Mouse (Mus musculus) kidney, postnatal 0 days (tissue): ENCODE data around the gene Camk1g. TPM values are rescaled to one million over a fixed set of nuclear protein-coding genes. Genes with fewer than 3 reads are reported as not detected.

Experiments
- ATAC-seq: fragments of 200-750 bp; cut with Nextera tagmentation; replicated peaks from 2 replicates; pipeline ENCODE4 v1.8.0; 2017; ENCODE audit warnings: low read depth, moderate number of reproducible peaks, moderate TSS enrichment, moderate library complexity; ENCODE audit not compliant: low FRiP score
- DNase-seq: peaks from one replicate; pipeline ENCODE4 v3.0.0-alpha.2; 2016; ENCODE audit warnings: low spot score
- H3K27ac ChIP-seq: fragments of 300-500 bp; sonication (generic); 2 replicates; pipeline ENCODE4 v1.5.1; 2014; ENCODE audit warnings: mild to moderate bottlenecking
- H3K27me3 ChIP-seq: fragments of 300-500 bp; sonication (generic); 2 replicates; pipeline ENCODE4 v1.6.1; 2014; ENCODE audit warnings: low read length, mixed read lengths; ENCODE audit not compliant: insufficient read depth
- H3K36me3 ChIP-seq: fragments of 300-500 bp; sonication (generic); 2 replicates; pipeline ENCODE4 v1.6.1; 2014; ENCODE audit warnings: low read length, mixed read lengths; ENCODE audit not compliant: insufficient read depth
- H3K4me1 ChIP-seq: fragments of 300-500 bp; sonication (generic); replicated peaks from 2 replicates; pipeline ENCODE4 v1.6.1; 2014; ENCODE audit warnings: antibody characterized with exemption, low read length, mixed read lengths; ENCODE audit not compliant: insufficient read depth
- H3K4me2 ChIP-seq: fragments of 300-500 bp; sonication (generic); 2 replicates; pipeline ENCODE4 v1.6.1; 2014; ENCODE audit warnings: mild to moderate bottlenecking, low read length, moderate library complexity, mixed read lengths
- H3K4me3 ChIP-seq: fragments of 300-500 bp; sonication (generic); replicated peaks from 2 replicates; pipeline ENCODE4 v1.5.1; 2014; ENCODE audit warnings: low read depth, low read length
- H3K9ac ChIP-seq: fragments of 300-500 bp; sonication (generic); 2 replicates; pipeline ENCODE4 v1.6.1; 2014; ENCODE audit warnings: low read depth, low read length
- H3K9me3 ChIP-seq: fragments of 300-500 bp; sonication (generic); replicated peaks from 2 replicates; pipeline ENCODE4 v1.6.1; 2016; ENCODE audit warnings: low read length, inconsistent platforms, mixed read lengths
- CTCF ChIP-seq: IDR thresholded peaks from 2 replicates; pipeline ENCODE4 v1.5.1; 2016; ENCODE audit warnings: antibody characterized with exemption, low read depth, mild to moderate bottlenecking, moderate library complexity
- WGBS: fragments of 180-500 bp; shearing (Covaris S2); extraction: QIAGEN DNeasy Blood & Tissue Kit; methylation state at CpG from one replicate; pipeline ENCODE4 v1.1.7; 2014; 5-methylcytosine and 5-hydroxymethylcytosine counted together
- polyA plus RNA-seq: library from polyadenylated mRNA; unstranded; fragments of >200 nt; fragmentation: Nextera tagmentation; extraction: Ambion mirVana; gene quantifications from 2 replicates; pipeline ENCODE4 v1.2.1, GENCODE M21; 2015

The Camk1g gene
- polyA plus RNA-seq, 1 experiment from 2014 or later = 6.8 TPM

DNA sequence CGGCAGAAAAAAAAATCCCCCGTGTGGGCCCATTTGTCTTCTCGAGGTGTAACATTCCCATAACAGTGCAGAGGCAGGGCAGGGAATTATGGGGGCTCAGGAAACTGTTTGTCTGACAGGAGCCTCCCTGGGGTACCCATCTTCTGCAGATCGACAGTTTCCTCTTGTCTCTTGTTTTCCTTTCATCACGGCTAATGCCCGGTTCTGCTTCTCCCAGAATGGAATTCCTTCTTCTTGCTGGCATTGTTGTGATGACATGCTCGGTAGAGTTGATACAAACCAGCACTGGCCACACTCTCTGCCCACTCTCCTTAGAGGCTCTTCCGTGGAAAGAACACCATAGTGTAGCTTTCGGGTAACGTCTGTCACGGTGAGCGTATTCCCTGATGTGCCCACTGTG is 19.9 kb upstream of the Camk1g start:
- H3K4me3 ChIP-seq = no peak overlapping the region
- DNase-seq (no peak), ATAC-seq (no peak)
- no peak for TF ChIP-seq CTCF
- no peaks in the 10 kb centered on the region for H3K9me3 ChIP-seq
- no peak overlapping the region for H3K27ac ChIP-seq
- no peaks in the 10 kb centered on the region for H3K36me3 ChIP-seq
- no peak overlapping the region for H3K4me2 ChIP-seq
- H3K4me1 ChIP-seq = peaks cover 5% of the 10 kb centered on the region; the same call in 1 of the 2 replicates
- H3K9ac ChIP-seq = no peak overlapping the region
- H3K27me3 ChIP-seq = no peaks in the 10 kb centered on the region
- WGBS = 47% methylated on average over 12 of the region's 12 CpGs

DNA sequence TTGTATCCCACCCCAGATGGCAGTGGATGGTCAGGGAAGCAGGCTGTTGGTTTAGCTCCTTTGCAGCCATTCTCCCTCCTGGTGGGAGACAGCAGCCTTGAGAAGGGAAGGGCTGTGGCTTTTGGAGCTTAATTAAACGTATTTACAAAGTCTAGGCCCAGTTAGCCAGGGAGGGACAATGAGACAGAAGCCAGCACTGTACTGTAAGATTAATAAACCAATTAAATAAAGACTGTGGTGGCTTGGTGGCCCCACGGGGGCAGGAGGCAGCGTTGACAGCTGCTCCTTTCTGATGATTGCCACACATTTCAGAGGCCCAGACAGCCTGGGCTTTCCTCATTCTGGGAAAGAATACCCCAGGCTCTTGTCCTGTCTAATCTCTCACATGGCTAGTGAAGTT is 19.4 kb upstream of the Camk1g start:
- DNase-seq = no peak
- WGBS = 29% methylated on average over 3 of the region's 3 CpGs
- no peak overlapping the region for H3K9ac ChIP-seq

DNA sequence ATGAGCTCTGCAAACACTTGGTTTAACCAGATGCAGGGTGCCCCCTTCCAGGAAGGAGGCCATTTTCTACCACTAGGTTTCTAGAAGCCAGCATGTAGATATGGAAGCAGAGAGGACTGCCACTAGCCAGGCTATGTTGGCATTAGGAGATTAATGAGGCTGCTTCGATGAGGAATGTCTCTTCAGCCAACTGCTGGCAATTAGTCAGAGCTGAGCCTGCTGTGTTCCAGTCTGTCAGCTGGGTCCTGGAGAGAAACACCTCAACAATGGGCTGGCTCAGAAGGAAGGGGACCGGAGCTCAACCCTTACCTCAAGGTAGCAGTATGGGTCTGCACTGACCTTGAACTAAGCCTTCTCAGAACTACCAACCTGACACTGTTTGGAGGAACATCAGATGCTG is 17.1 kb upstream of the Camk1g start:
- H3K9ac ChIP-seq = no peak overlapping the region
- H3K27me3 ChIP-seq = no peaks in the 10 kb centered on the region
- no peak overlapping the region for H3K27ac ChIP-seq
- no peaks in the 10 kb centered on the region for H3K36me3 ChIP-seq
- ATAC-seq (no peak), DNase-seq (no peak)
- H3K4me3 ChIP-seq = no peak overlapping the region
- no peak for TF ChIP-seq CTCF
- peaks cover 8% of the 10 kb centered on the region for H3K4me1 ChIP-seq
- 43% methylated on average over 2 of the region's 2 CpGs for WGBS
- no peaks in the 10 kb centered on the region for H3K9me3 ChIP-seq
- no peak overlapping the region for H3K4me2 ChIP-seq

More for the DNA sequence above, 19.4 kb upstream of the Camk1g start:
- TF ChIP-seq CTCF = no peak
- Histone ChIP-seq H3K9me3 (no peaks in the 10 kb centered on the region), H3K27me3 (no peaks in the 10 kb centered on the region), H3K4me2 (no peak overlapping the region), H3K27ac (no peak overlapping the region), H3K4me3 (no peak overlapping the region), H3K36me3 (no peaks in the 10 kb centered on the region), H3K4me1 (peaks cover 5% of the 10 kb centered on the region; the same call in 1 of the 2 replicates)
- no peak for ATAC-seq

DNA sequence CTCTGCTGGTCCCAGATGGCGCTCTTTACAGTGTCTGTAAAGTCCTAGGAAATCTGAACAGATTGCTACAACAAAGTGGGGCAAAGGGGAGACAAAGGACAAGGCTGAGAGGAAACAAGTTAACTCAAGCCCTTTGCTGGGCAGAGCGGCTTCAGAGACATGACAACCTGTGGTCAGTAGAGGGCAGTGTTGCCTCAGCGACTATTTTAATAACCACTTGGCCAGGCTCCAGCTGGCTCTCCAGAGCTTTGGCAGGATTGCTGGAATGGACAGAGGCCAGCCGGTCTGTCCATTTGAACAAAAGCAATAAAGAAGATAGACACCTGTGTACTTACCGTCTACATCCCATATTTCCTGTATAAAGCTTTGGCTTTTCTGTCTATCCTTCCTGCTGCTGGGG is 16.0 kb upstream of the Camk1g start:
- H3K4me1 ChIP-seq = peaks cover 11% of the 10 kb centered on the region
- peak; percentile 96 for TF ChIP-seq CTCF
- H3K36me3 ChIP-seq = no peaks in the 10 kb centered on the region
- H3K9me3 ChIP-seq = no peaks in the 10 kb centered on the region
- no peak overlapping the region for H3K9ac ChIP-seq
- H3K4me2 ChIP-seq = no peak overlapping the region
- ATAC-seq (peak; percentile 26; the same call in 1 of the 2 replicates), DNase-seq (peak; percentile 94)
- no peak overlapping the region for H3K27ac ChIP-seq
- no peaks in the 10 kb centered on the region for H3K27me3 ChIP-seq
- no peak overlapping the region for H3K4me3 ChIP-seq
- 0% methylated on average over 5 of the region's 5 CpGs for WGBS

DNA sequence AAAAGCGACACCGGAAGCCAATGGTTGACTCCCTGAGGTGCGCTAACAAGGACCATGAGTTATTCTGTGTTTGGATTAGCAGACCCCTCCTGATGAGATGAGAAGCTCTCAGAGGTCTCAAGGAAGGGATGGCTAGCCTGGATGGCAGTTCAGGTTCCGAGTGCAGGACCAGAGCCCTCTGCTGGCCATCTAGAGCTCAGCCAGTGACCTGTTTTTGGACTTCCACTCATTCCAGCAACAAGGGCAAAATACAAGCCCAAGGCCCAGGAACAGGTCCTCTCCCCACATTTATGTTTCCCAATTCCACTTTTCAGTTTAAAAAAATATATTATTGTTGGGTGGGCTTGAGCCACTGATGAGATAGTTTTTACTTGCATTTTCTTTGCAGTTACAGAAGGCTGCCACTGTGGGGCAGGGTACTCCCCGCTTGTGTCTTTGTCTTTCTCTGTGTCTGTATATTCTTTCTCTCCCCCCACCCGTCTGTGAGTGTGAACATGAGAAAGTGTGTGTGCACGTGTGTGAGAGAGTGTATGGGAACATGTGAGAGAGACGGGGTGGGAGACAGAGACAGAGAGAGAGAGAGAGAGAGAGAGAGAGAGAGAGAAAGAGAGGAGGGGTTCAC is 12.9 kb upstream of the Camk1g start:
- peaks cover 6% of the 10 kb centered on the region; the same call in 1 of the 2 replicates for H3K4me1 ChIP-seq
- DNase-seq (peak; percentile 90), ATAC-seq (peak; percentile 49)
- H3K9ac ChIP-seq = peak overlapping the region; percentile 46; the same call in 1 of the 2 replicates
- H3K9me3 ChIP-seq = no peaks in the 10 kb centered on the region
- no peaks in the 10 kb centered on the region for H3K27me3 ChIP-seq
- WGBS = 5% methylated on average over 8 of the region's 8 CpGs
- H3K36me3 ChIP-seq = no peaks in the 10 kb centered on the region
- H3K4me2 ChIP-seq = peak overlapping the region; percentile 65
- peak; percentile 82 for TF ChIP-seq CTCF
- H3K27ac ChIP-seq = no peak overlapping the region
- peak overlapping the region; percentile 23 for H3K4me3 ChIP-seq

DNA sequence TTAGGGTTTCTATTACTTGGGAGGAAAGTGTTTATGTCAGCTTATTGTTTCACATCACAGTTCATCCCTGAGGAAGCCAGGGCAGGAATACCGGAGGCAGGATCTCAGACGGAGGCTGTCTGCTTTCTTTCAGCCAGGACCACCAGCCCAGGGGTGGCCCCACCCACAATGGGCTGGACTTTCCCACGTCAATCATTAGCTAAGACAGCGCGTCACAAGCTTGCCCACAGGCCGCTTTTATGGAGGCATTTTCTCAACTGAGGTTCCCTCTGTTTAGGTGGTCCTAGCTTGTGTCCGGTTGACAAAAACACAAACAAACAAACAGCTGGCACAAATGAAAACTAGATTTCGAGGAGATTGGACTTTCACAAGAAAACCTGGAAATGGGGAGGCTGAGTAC is 12.3 kb upstream of the Camk1g start:
- no peaks in the 10 kb centered on the region for H3K9me3 ChIP-seq
- ATAC-seq (peak; percentile 83), DNase-seq (peak; percentile 79)
- H3K4me1 ChIP-seq = peaks cover 6% of the 10 kb centered on the region; the same call in 1 of the 2 replicates
- peak overlapping the region; percentile 23 for H3K4me3 ChIP-seq
- H3K9ac ChIP-seq = peak overlapping the region; percentile 46; the same call in 1 of the 2 replicates
- no peak for TF ChIP-seq CTCF
- WGBS = 3% methylated on average over 8 of the region's 8 CpGs
- H3K27me3 ChIP-seq = no peaks in the 10 kb centered on the region
- no peaks in the 10 kb centered on the region for H3K36me3 ChIP-seq
- 0 out of 2 replicates have a peak overlapping the region, but pooled peaks have one; percentile 33 for H3K27ac ChIP-seq
- peak overlapping the region; percentile 65 for H3K4me2 ChIP-seq
